Mouse (Mus musculus) thymus, adult 2 months (tissue): ENCODE data around the gene Rpusd3.

Experiments
- CTCF ChIP-seq: fragments of 200-500 bp; IDR thresholded peaks from 2 replicates; pipeline ENCODE4 v1.5.1; 2012; ENCODE audit warnings: mild to moderate bottlenecking, control low read depth, low read length, moderate library complexity, borderline replicate concordance; ENCODE audit not compliant: control insufficient read depth, poor library complexity, insufficient read depth; ENCODE audit errors: extremely low read depth
- POLR2A ChIP-seq: fragments of 200-500 bp; IDR thresholded peaks from 2 replicates; pipeline ENCODE4 v1.6.1; 2012; ENCODE audit warnings: mild to moderate bottlenecking, low read length, control low read depth, moderate library complexity; ENCODE audit not compliant: control insufficient read depth, poor library complexity, insufficient read depth; ENCODE audit errors: extremely low read depth

- TF ChIP-seq CTCF (no peak), POLR2A (no peak)
These were observed 24.0 kb upstream of the Rpusd3 start for GRCm38 (mm10) chr6:113443091-113443490.
